Mouse (Mus musculus) T-helper 1 cell (primary cell): Measurements from ENCODE around the gene Smyd4.

ENCODE experiments used
- in situ Hi-C: fragments of 300-600 bp; cut with MboI, MseI; formaldehyde crosslinking; loops from one replicate; pipeline ENCODE4 v1.15.1; 2025; ENCODE audit warnings: high pct_unique_total_duplicates

Smyd4 gene

GRCm38 (mm10) chr11:75348199-75348889 lies at the start of gene Smyd4, which contains the start of gene Rpa1:
Gene Smyd4, plus strand, starts transcription at chr11:75348433.
Gene Rpa1, minus strand, starts transcription at chr11:75348324.
- in situ Hi-C loops, result no loop called here

- in situ Hi-C loops, result no loop called here
Measured at GRCm38 (mm10) chr11:75298491-75298890, 49.7 kb upstream of the Smyd4 start.

- in situ Hi-C loops, result no loop called here
Measured at GRCm38 (mm10) chr11:75299786-75300185, 48.4 kb upstream of the Smyd4 start.

- in situ Hi-C loops, result no loop called here
Measured at GRCm38 (mm10) chr11:75300954-75301353, 47.3 kb upstream of the Smyd4 start.

GRCm38 (mm10) chr11:75304797-75305196 lies 43.4 kb upstream of the Smyd4 start:
- in situ Hi-C loops, result no loop called here

GRCm38 (mm10) chr11:75308650-75309049 lies 39.6 kb upstream of the Smyd4 start:
- in situ Hi-C loops, result no loop called here

GRCm38 (mm10) chr11:75310813-75311212 lies 37.4 kb upstream of the Smyd4 start:
- in situ Hi-C loops, result no loop called here

GRCm38 (mm10) chr11:75311751-75312150 lies 36.5 kb upstream of the Smyd4 start:
- in situ Hi-C loops, result no loop called here

GRCm38 (mm10) chr11:75313834-75314233 lies 34.4 kb upstream of the Smyd4 start:
- in situ Hi-C loops, result no loop called here

GRCm38 (mm10) chr11:75318351-75319221 lies 29.6 kb upstream of the Smyd4 start:
- in situ Hi-C loops, result no loop called here

GRCm38 (mm10) chr11:75319246-75319645 lies 29.0 kb upstream of the Smyd4 start:
- in situ Hi-C loops, result no loop called here

GRCm38 (mm10) chr11:75323326-75323737 lies 24.9 kb upstream of the Smyd4 start:
- in situ Hi-C loops, result no loop called here

- in situ Hi-C loops, result no loop called here
Measured at GRCm38 (mm10) chr11:75324433-75324832, 23.8 kb upstream of the Smyd4 start.

GRCm38 (mm10) chr11:75325116-75325968 lies 22.9 kb upstream of the Smyd4 start:
- in situ Hi-C loops, result no loop called here

GRCm38 (mm10) chr11:75325969-75326311 lies 22.3 kb upstream of the Smyd4 start:
- in situ Hi-C loops, result no loop called here

GRCm38 (mm10) chr11:75336676-75337075 lies 11.6 kb upstream of the Smyd4 start:
- in situ Hi-C loops, result no loop called here

- in situ Hi-C loops, result no loop called here
Measured at GRCm38 (mm10) chr11:75337246-75337645, 11.0 kb upstream of the Smyd4 start.

GRCm38 (mm10) chr11:75340076-75340475 lies 8.2 kb upstream of the Smyd4 start:
- in situ Hi-C loops, result no loop called here

- in situ Hi-C loops, result no loop called here
Measured at GRCm38 (mm10) chr11:75340698-75341345, 7.4 kb upstream of the Smyd4 start.

GRCm38 (mm10) chr11:75343096-75343495 lies 5.1 kb upstream of the Smyd4 start:
- in situ Hi-C loops, result no loop called here

- in situ Hi-C loops, result no loop called here
Measured at GRCm38 (mm10) chr11:75344163-75344562, 4.1 kb upstream of the Smyd4 start.
